Mouse (Mus musculus) monocyte, adult 2 months (primary cell): ENCODE measurements around the gene Fgfbp1.

Source experiments
- DNase-seq, 2 experiments: peaks; one replicate each; pipeline ENCODE4 v3.0.0; 2022; ENCODE audit warnings: low spot score in 2 of 2, low read depth in 1 of 2

Fgfbp1 gene

GRCm38 (mm10) chr5:43933269-43933668 lies 48.3 kb downstream of the Fgfbp1 start:
- no peak for DNase-seq
